18 mouse cellular contexts compared by ENCODE assay signal in the genomic region with DNA sequence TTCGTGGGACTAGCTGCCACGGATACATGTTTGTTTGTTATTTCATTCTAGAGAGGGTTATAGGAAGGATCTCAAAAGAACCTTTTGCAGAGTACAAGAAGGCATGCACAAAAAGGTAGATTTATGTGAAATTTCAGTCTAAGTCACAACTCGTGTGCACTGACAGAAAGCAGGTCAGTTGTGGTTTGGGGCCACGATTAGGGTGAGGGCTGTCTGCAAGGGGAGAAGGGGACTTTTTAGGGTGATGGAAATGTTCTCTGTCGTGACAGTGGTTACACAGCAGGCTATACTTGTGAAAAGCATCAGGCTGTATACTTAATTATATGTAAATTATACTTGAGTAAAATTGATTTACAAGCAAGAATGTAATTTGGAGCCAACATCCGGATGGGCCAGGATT. TPM values are rescaled to one million over a fixed set of nuclear protein-coding genes. Genes with fewer than 3 reads are reported as not detected.
A peak's percentile ranks its signal among the peaks of the same experiment; 100 is the strongest.
DNase-seq lines count a peak whose midpoint lies in the region; ATAC-seq lines count a peak whose summit lies in the region.
"Had no signal": no experiment of that assay in that cellular context is flagged by ENCODE, and none has a peak within 500 bp of the region (broad histone marks: within the 10 kb centered on the region; RNA-seq: fewer than 3 reads in every experiment).

No protein-coding gene starts in this region.

- no peak for ATAC-seq in intestine, embryonic 16.5 days
- no peak for ATAC-seq in megakaryocyte progenitor cell, adult 5-6 weeks (replicated peaks; ENCODE audit: poor library complexity)
- ATAC-seq: forebrain, embryonic 13.5 days; lung, postnatal 0 days; midbrain, embryonic 15.5 days had no signal

- H3K4me1 ChIP-seq in intestine, embryonic 16.5 days (ENCODE audit: control insufficient read depth, insufficient read depth, low read length): peaks cover 5% of the 10 kb centered on the region; the same call in 1 of the 2 replicates
- H3K4me1 ChIP-seq: forebrain, embryonic 13.5 days; heart, embryonic 12.5 days; hindbrain, embryonic 15.5 days; limb, embryonic 15.5 days; midbrain, embryonic 15.5 days; neural tube, embryonic 15.5 days had no signal

- H3K4me2 ChIP-seq in intestine, embryonic 16.5 days (ENCODE audit: low read depth, low read length): no peak overlapping the region
- H3K4me2 ChIP-seq: embryonic facial prominence, embryonic 12.5 days; forebrain, embryonic 13.5 days; heart, embryonic 12.5 days; hindbrain, embryonic 15.5 days; limb, embryonic 15.5 days; midbrain, embryonic 15.5 days; neural tube, embryonic 15.5 days had no signal

- DNase-seq in heart, adult 8-10 months (ENCODE audit: low spot score): peak; percentile 20
- no peak for DNase-seq in heart, adult 9 months (ENCODE audit: low spot score in 2 of 2)
- DNase-seq in thymus, postnatal 0 days (ENCODE audit: low spot score): peak; percentile 33
- DNase-seq in thymus, postnatal 14 days: no peak
- DNase-seq in T-cell, adult 2 months (ENCODE audit: low spot score): no peak
- DNase-seq: B cell, adult 2 months had no signal

- no peaks in the 10 kb centered on the region for H3K36me3 ChIP-seq in intestine, embryonic 16.5 days (ENCODE audit: control insufficient read depth, insufficient read depth, low read length)
- H3K36me3 ChIP-seq: embryonic facial prominence, embryonic 12.5 days; heart, embryonic 12.5 days; hindbrain, embryonic 15.5 days; limb, embryonic 15.5 days; midbrain, embryonic 15.5 days; neural tube, embryonic 15.5 days had no signal

- H3K27me3 ChIP-seq in intestine, embryonic 16.5 days (replicated peaks; ENCODE audit: control insufficient read depth, insufficient read depth, low read length): no peaks in the 10 kb centered on the region
- H3K27me3 ChIP-seq: embryonic facial prominence, embryonic 12.5 days; forebrain, embryonic 13.5 days; heart, embryonic 12.5 days; hindbrain, embryonic 15.5 days; limb, embryonic 15.5 days; midbrain, embryonic 15.5 days; neural tube, embryonic 15.5 days had no signal

- H3K4me3 ChIP-seq in intestine, embryonic 16.5 days (ENCODE audit: low read length): no peak overlapping the region
- H3K4me3 ChIP-seq: embryonic facial prominence, embryonic 12.5 days; erythroblast, embryonic 14.5 days; forebrain, embryonic 13.5 days; heart, embryonic 12.5 days; hindbrain, embryonic 15.5 days; limb, embryonic 15.5 days; midbrain, embryonic 15.5 days; myocyte; neural tube, embryonic 15.5 days had no signal

- H3K9ac ChIP-seq in intestine, embryonic 16.5 days (ENCODE audit: low read depth, low read length): no peak overlapping the region
- H3K9ac ChIP-seq: embryonic facial prominence, embryonic 12.5 days; forebrain, embryonic 13.5 days; heart, embryonic 12.5 days; hindbrain, embryonic 15.5 days; limb, embryonic 15.5 days; midbrain, embryonic 15.5 days; neural tube, embryonic 15.5 days had no signal

- peak overlapping the region; percentile 46; the same call in 1 of the 2 replicates for H3K27ac ChIP-seq in intestine, embryonic 16.5 days (ENCODE audit: low read length)
- H3K27ac ChIP-seq: embryonic facial prominence, embryonic 12.5 days; forebrain, embryonic 13.5 days; hindbrain, embryonic 15.5 days; limb, embryonic 15.5 days; midbrain, embryonic 15.5 days; neural tube, embryonic 15.5 days had no signal

- no peaks in the 10 kb centered on the region for H3K9me3 ChIP-seq in intestine, embryonic 16.5 days (ENCODE audit: control insufficient read depth, low read length)
- H3K9me3 ChIP-seq: embryonic facial prominence, embryonic 12.5 days; forebrain, embryonic 13.5 days; heart, embryonic 12.5 days; hindbrain, embryonic 15.5 days; limb, embryonic 15.5 days; midbrain, embryonic 15.5 days; neural tube, embryonic 15.5 days had no signal

- 47% methylated on average over 6 of the region's 6 CpGs for WGBS in intestine, embryonic 16.5 days

RNA-seq across cellular contexts. Expression of a gene that starts 30.6 kb away (rescaled TPM):
- under 1 TPM in 3 of 4 experiments, not detected in 1; 0.16 to 0.41 (median 0.29) TPM for total RNA-seq in heart, adult 8-10 months (2022)
- 0.13 and 0.59 TPM in 2 replicates for polyA plus RNA-seq in thymus, postnatal 0 days (2015; fragmentation: Nextera tagmentation; extraction: Ambion mirVana)
- 1.7 TPM in 2 replicates for polyA plus RNA-seq in intestine, embryonic 16.5 days (2015; fragmentation: Nextera tagmentation; extraction: Ambion mirVana)
- total RNA-seq in megakaryocyte progenitor cell, adult 5-6 weeks (2015): not detected in 2 replicates
- not detected in 2 replicates for total RNA-seq in megakaryocyte progenitor cell, adult 5-6 weeks (2017)
- polyA plus RNA-seq: erythroblast, embryonic 14.5 days; heart, embryonic 12.5 days; myocyte had no signal

RNA-seq across cellular contexts. Expression of a gene that starts 52.3 kb away (rescaled TPM):
- 10 to 100 TPM; 23.0 to 31.0 (median 28.3) TPM for total RNA-seq in heart, adult 8-10 months (2022)
- polyA plus RNA-seq in thymus, postnatal 0 days (2015; fragmentation: Nextera tagmentation; extraction: Ambion mirVana): 13.6 and 15.2 TPM in 2 replicates
- polyA plus RNA-seq in intestine, embryonic 16.5 days (2015; fragmentation: Nextera tagmentation; extraction: Ambion mirVana): 9.3 and 11.3 TPM in 2 replicates
- 48.5 and 52.7 TPM in 2 replicates for total RNA-seq in megakaryocyte progenitor cell, adult 5-6 weeks (2015)
- total RNA-seq in megakaryocyte progenitor cell, adult 5-6 weeks (2017): 13.5 and 16.6 TPM in 2 replicates

Comparison
In these comparisons a context has a peak if more than half of its experiments do, and no peak if none do; other contexts are left out.
1. DNase-seq: peak in heart, adult 8-10 months (single experiment) and thymus, postnatal 0 days (single experiment); none in heart, adult 9 months (0 of 2), thymus, postnatal 14 days (single experiment) and T-cell, adult 2 months (single experiment).